Mouse (Mus musculus) lung, embryonic 14.5 days (tissue): ENCODE measurements around the gene Gps1. TPM values are rescaled to one million over a fixed set of nuclear protein-coding genes. Genes with fewer than 3 reads are reported as not detected.

ENCODE experiments used
- ATAC-seq: fragments of 200-750 bp; cut with Nextera tagmentation; 2 replicates; pipeline ENCODE4 v1.8.0; 2017; ENCODE audit warnings: mild to moderate bottlenecking, moderate TSS enrichment, moderate library complexity; ENCODE audit not compliant: insufficient read depth
- DNase-seq: peaks from one replicate; pipeline ENCODE4 v3.0.0-alpha.2; 2015
- H3K27ac ChIP-seq: fragments of 300-500 bp; sonication (generic); 2 replicates; pipeline ENCODE4 v1.5.1; 2014; ENCODE audit warnings: low read depth, mild to moderate bottlenecking, moderate library complexity
- H3K27me3 ChIP-seq: fragments of 300-500 bp; sonication (generic); 2 replicates; pipeline ENCODE4 v1.6.1; 2014; ENCODE audit warnings: low read length, control low read depth; ENCODE audit not compliant: insufficient read depth
- H3K36me3 ChIP-seq: fragments of 300-500 bp; sonication (generic); 2 replicates; pipeline ENCODE4 v1.6.1; 2014; ENCODE audit warnings: control low read depth; ENCODE audit not compliant: insufficient read depth
- H3K4me1 ChIP-seq: fragments of 300-500 bp; sonication (generic); 2 replicates; pipeline ENCODE4 v1.6.1; 2014; ENCODE audit warnings: antibody characterized with exemption, control low read depth; ENCODE audit not compliant: insufficient read depth
- H3K4me2 ChIP-seq: fragments of 300-500 bp; sonication (generic); 2 replicates; pipeline ENCODE4 v1.6.1; 2014; ENCODE audit warnings: mild to moderate bottlenecking
- H3K4me3 ChIP-seq: fragments of 300-500 bp; sonication (generic); 2 replicates; pipeline ENCODE4 v1.5.1; 2014; ENCODE audit warnings: low read depth, low read length
- H3K9ac ChIP-seq: fragments of 300-500 bp; sonication (generic); 2 replicates; pipeline ENCODE4 v1.6.1; 2014
- H3K9me3 ChIP-seq: fragments of 300-500 bp; sonication (generic); 2 replicates; pipeline ENCODE4 v1.6.1; 2016; ENCODE audit warnings: low read depth, low read length, control low read depth
- CTCF ChIP-seq: IDR thresholded peaks from 2 replicates; pipeline ENCODE4 v1.5.1; 2016; ENCODE audit warnings: antibody characterized with exemption, low read depth
- WGBS: fragments of 180-500 bp; shearing (Covaris S2); extraction: QIAGEN DNeasy Blood & Tissue Kit; methylation state at CpG from one replicate; pipeline ENCODE4 v1.1.7; 2014; 5-methylcytosine and 5-hydroxymethylcytosine counted together
- polyA plus RNA-seq: library from polyadenylated mRNA; unstranded; fragments of >200 nt; fragmentation: Nextera tagmentation; extraction: Ambion mirVana; gene quantifications from 2 replicates; pipeline ENCODE4 v1.2.1, GENCODE M21; 2014

Gps1 gene
- polyA plus RNA-seq, 1 experiment from 2014 or later: 257 TPM

GRCm38 (mm10) chr11:120823551-120823947 lies 39.5 kb downstream of the Gps1 start:
- peaks cover 42% of the 10 kb centered on the region for H3K36me3 ChIP-seq
- peak overlapping the region; percentile 97 for H3K4me2 ChIP-seq
- H3K9ac ChIP-seq: peak overlapping the region; percentile 90
- peaks cover 19% of the 10 kb centered on the region for H3K4me1 ChIP-seq
- peak; percentile 80 for DNase-seq
- H3K4me3 ChIP-seq: peak overlapping the region; percentile 89
- H3K27me3 ChIP-seq: no peaks in the 10 kb centered on the region
- H3K9me3 ChIP-seq: no peaks in the 10 kb centered on the region
- under 1% methylated on average over 40 of the region's 40 CpGs for WGBS
- H3K27ac ChIP-seq: peak overlapping the region; percentile 97
- TF ChIP-seq CTCF: no peak
- peak; percentile 42 for ATAC-seq

GRCm38 (mm10) chr11:120823956-120824786 lies 40.1 kb downstream of the Gps1 start, which contains the start of gene Fasn:
TSS of gene Fasn (minus strand) at chr11:120824547.
- TF ChIP-seq CTCF: peak; percentile 57
- Histone ChIP-seq H3K27ac (peak within 1 kb of the TSS; percentile 97), H3K4me2 (peak within 1 kb of the TSS; percentile 97), H3K36me3 (peaks cover 35% of the 10 kb centered on the region), H3K4me3 (peak within 1 kb of the TSS; percentile 89), H3K9me3 (no peaks in the 10 kb centered on the region), H3K4me1 (peaks cover 19% of the 10 kb centered on the region), H3K27me3 (no peaks in the 10 kb centered on the region), H3K9ac (peak within 1 kb of the TSS; percentile 90)
- WGBS: 0% methylated on average over 102 of the region's 109 CpGs
- ATAC-seq (peak; percentile 92), DNase-seq (peak; percentile 99)

GRCm38 (mm10) chr11:120824787-120825288 lies 40.8 kb downstream of the Gps1 start:
- peak; percentile 13 for ATAC-seq
- no peaks in the 10 kb centered on the region for H3K27me3 ChIP-seq
- TF ChIP-seq CTCF: no peak
- H3K27ac ChIP-seq: peak overlapping the region; percentile 97
- H3K9ac ChIP-seq: peak overlapping the region; percentile 90
- no peak for DNase-seq
- H3K36me3 ChIP-seq: peaks cover 29% of the 10 kb centered on the region
- H3K4me1 ChIP-seq: peaks cover 19% of the 10 kb centered on the region
- H3K4me2 ChIP-seq: peak overlapping the region; percentile 97
- H3K9me3 ChIP-seq: no peaks in the 10 kb centered on the region
- 1% methylated on average over 21 of the region's 21 CpGs for WGBS
- H3K4me3 ChIP-seq: peak overlapping the region; percentile 89

- 35% methylated on average over 4 of the region's 4 CpGs for WGBS
- no peak for ATAC-seq
- no peak for TF ChIP-seq CTCF
Observed at GRCm38 (mm10) chr11:120825289-120825863, 41.3 kb downstream of the Gps1 start.

GRCm38 (mm10) chr11:120826016-120826953 lies 42.2 kb downstream of the Gps1 start:
- no peaks in the 10 kb centered on the region for H3K27me3 ChIP-seq
- H3K36me3 ChIP-seq: peaks cover 14% of the 10 kb centered on the region
- H3K9me3 ChIP-seq: no peaks in the 10 kb centered on the region
- ATAC-seq (no peak), DNase-seq (no peak)
- H3K4me1 ChIP-seq: peaks cover 19% of the 10 kb centered on the region
- no peak for TF ChIP-seq CTCF
- peak overlapping the region; percentile 97; the same call in 1 of the 2 replicates for H3K27ac ChIP-seq
- H3K9ac ChIP-seq: no peak overlapping the region
- WGBS: 78% methylated on average over 8 of the region's 8 CpGs
- H3K4me3 ChIP-seq: no peak overlapping the region
- H3K4me2 ChIP-seq: no peak overlapping the region

More at GRCm38 (mm10) chr11:120825289-120825863, 41.3 kb downstream of the Gps1 start:
- peak overlapping the region; percentile 90 for H3K9ac ChIP-seq
- H3K27ac ChIP-seq: peak overlapping the region; percentile 97
- peaks cover 19% of the 10 kb centered on the region for H3K4me1 ChIP-seq
- no peaks in the 10 kb centered on the region for H3K9me3 ChIP-seq
- no peaks in the 10 kb centered on the region for H3K27me3 ChIP-seq
- H3K4me3 ChIP-seq: peak overlapping the region; percentile 89
- H3K36me3 ChIP-seq: peaks cover 23% of the 10 kb centered on the region
- H3K4me2 ChIP-seq: peak overlapping the region; percentile 97
- DNase-seq: no peak

- no peak overlapping the region for H3K4me3 ChIP-seq
- H3K4me1 ChIP-seq: peaks cover 9% of the 10 kb centered on the region
- H3K27ac ChIP-seq: no peak overlapping the region
- H3K9ac ChIP-seq: 0 out of 2 replicates have a peak overlapping the region, but pooled peaks have one; percentile 20
- no peak overlapping the region for H3K4me2 ChIP-seq
- no peaks in the 10 kb centered on the region for H3K9me3 ChIP-seq
- ATAC-seq (no peak), DNase-seq (no peak)
- no peaks in the 10 kb centered on the region for H3K36me3 ChIP-seq
- 65% methylated on average over 4 of the region's 4 CpGs for WGBS
- no peaks in the 10 kb centered on the region for H3K27me3 ChIP-seq
- TF ChIP-seq CTCF: no peak
Observed at GRCm38 (mm10) chr11:120828416-120828815, 44.3 kb downstream of the Gps1 start.
